Mouse (Mus musculus) gastrocnemius, adult 2 months (tissue): Measurements from ENCODE around the gene Olfr214. TPM values are rescaled to one million over a fixed set of nuclear protein-coding genes. Genes with fewer than 3 reads are reported as not detected.
"Not testable (repeated sequence)": the region's sequence is repeated elsewhere in the genome, so short reads cannot be mapped to it uniquely, and the experiment has no call there.

Experiments
- DNase-seq: peaks from one replicate; pipeline ENCODE4 v3.0.0; 2022
- H3K27ac ChIP-seq: fragments of 200-600 bp; 2 replicates; pipeline ENCODE4 v1.8.1; 2022; ENCODE audit warnings: mild to moderate bottlenecking
- H3K4me3 ChIP-seq: fragments of 200-600 bp; 2 replicates; pipeline ENCODE4 v1.8.1; 2022; ENCODE audit warnings: mild to moderate bottlenecking, moderate library complexity
- CTCF ChIP-seq: fragments of 200-600 bp; IDR thresholded peaks from 2 replicates; pipeline ENCODE4 v1.8.1; 2022; ENCODE audit warnings: antibody characterized with exemption, mild to moderate bottlenecking, moderate library complexity
- intact Hi-C: fragments of 180-260 bp; cut with DNase I; formaldehyde crosslinking; loops from one replicate; pipeline ENCODE4 v1.15.1; 2025
- long read RNA-seq, 2 experiments: library from polyadenylated mRNA; stranded (forward); transcript quantifications; one replicate each; pipeline ENCODE4 v2.0.0; 2021
- total RNA-seq, 2 experiments: library from RNA; stranded (reverse); gene quantifications; 2 replicates each; pipeline ENCODE4 v1.2.3; 2021

Olfr214 gene
- not detected for total RNA-seq
- long read RNA-seq, experiment 1, result 0 reads
- long read RNA-seq, experiment 2, result 0 reads

DNA sequence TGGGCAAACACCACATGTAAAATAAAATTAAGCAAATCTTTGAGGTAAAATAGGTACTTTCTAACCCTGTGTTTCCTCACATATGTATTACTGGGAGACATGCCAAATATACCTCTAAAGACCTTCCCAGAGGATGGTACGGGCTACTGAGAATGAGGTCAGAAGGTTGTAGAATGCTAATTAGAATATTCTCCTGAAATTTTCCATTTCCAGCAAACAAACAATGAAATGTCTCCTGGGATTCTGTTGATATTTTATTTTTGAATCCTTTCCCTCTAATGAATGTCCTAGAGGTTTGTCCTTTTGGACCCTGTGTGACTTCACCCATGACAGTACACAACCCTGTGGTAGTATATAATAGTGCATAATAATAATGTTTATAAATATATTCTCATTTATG, at the start of gene Olfr214:
TSS of gene Olfr214 (plus strand) at position 301 of the 400 bp plus-strand sequence.
- H3K27ac ChIP-seq, result no peak within 1 kb of the TSS
- intact Hi-C loops, result no loop called here
- no peak for TF ChIP-seq CTCF
- DNase-seq, result no peak
- no peak within 1 kb of the TSS for H3K4me3 ChIP-seq

DNA sequence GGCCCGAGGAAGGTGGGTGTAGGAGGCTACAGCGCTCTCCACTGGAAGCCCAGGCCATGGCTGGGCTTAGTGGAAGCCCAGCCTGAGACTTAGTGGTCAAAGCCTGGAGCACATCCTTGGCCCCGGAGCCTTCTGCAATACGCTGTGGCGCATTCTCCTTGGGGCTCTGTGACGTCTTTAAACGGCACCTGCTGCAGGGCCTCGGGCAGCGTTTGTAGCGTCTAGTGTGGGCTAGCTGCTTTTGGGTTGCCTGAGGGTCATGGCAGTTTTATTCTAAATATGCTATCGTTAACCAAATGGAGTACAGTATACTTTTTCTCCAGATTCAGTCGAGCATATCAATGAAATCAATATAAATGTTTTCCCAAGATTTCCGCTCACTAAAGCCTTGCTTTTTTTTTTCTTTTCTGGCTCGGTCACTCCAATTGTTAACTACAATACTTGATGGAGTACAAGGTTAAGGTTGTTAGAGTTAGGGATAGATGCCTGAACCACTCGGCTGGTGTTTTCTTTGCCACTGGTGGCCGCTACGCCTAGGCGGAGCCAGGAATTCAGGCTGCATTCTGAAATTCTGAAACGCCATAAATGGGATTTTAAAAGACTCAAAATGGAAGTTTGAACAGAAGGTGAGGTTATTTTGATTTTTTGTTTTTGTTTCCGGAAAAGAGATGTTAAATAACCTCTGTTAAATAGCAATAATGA, 47.6 kb upstream of the Olfr214 start, which contains the start of gene Olfr212:
TSS of gene Olfr212 (plus strand) at position 215 of the 702 bp plus-strand sequence.
- DNase-seq, intact Hi-C loops, H3K27ac ChIP-seq: not testable (repeated sequence)
- H3K4me3 ChIP-seq, result peak within 1 kb of the TSS; percentile 30; the same call in 1 of the 2 replicates

DNA sequence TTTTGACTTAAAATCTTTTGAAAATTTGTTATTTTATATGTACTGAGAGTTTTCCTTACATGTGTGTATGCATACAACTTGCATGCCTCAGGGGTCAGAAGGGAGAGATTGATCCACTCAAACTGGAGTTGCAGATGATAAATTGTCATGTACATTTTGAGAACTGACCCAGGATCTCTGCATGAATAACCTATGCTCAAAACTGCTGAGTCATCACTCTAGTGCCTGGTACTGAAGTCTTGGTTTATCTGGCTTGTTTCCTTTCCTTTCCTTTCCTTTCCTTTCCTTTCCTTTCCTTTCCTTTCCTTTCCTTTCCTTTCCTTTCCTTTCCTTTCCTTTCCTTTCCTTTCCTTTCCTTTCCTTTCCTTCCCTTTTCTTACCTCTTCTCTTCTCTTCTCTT, 39.2 kb upstream of the Olfr214 start:
- DNase-seq, result no peak
- no peak overlapping the region for H3K27ac ChIP-seq
- intact Hi-C loops, result no loop called here
- no peak overlapping the region for H3K4me3 ChIP-seq
- TF ChIP-seq CTCF, result no peak

DNA sequence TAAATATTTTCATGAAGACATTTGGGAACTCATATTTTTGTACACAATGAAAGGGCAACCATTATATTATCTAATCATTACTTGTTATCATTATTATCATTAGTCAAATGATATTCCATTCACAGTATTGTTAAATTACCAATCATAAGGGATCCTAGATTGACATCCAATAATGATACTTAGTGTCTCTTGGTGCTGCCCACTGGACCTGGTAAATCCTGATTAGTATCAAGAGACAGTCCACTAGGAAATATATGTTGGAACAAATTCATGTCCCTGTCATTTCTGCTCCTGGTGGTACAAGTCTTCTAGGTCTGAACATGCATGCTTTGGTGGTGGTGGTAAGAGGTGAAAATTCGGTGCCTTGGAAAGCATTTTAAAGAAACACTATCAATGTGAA, 15.9 kb upstream of the Olfr214 start, which contains the start of gene Olfr213:
TSS of gene Olfr213 (plus strand) at position 301 of the 400 bp plus-strand sequence.
- TF ChIP-seq CTCF, result no peak

DNA sequence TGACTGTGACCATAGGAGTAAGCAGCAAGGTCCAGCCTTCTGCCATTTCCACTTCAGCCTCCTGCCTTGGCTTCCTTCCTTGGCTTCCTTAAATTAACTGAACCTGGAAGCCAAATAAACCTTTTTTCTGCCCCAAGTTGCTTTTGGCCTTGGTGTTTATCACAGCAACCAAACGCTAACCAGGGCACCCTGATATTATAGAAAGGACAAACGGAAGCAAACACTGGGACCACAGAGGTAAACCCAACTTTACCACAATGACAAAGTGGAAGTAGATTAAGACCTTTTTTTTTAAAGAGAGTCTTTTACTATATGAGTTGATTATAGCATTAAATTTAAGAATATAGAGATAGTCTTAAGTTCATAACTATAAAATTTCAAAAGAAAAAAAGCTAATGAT, 11.5 kb upstream of the Olfr214 start:
- DNase-seq, result no peak
- H3K4me3 ChIP-seq, result no peak overlapping the region
- no peak overlapping the region for H3K27ac ChIP-seq
- no peak for TF ChIP-seq CTCF
- intact Hi-C loops, result no loop called here

More for the DNA sequence above, 15.9 kb upstream of the Olfr214 start, which contains the start of gene Olfr213:
- intact Hi-C loops, result no loop called here
- Histone ChIP-seq H3K27ac (no peak within 1 kb of the TSS), H3K4me3 (no peak within 1 kb of the TSS)
- DNase-seq, result no peak

DNA sequence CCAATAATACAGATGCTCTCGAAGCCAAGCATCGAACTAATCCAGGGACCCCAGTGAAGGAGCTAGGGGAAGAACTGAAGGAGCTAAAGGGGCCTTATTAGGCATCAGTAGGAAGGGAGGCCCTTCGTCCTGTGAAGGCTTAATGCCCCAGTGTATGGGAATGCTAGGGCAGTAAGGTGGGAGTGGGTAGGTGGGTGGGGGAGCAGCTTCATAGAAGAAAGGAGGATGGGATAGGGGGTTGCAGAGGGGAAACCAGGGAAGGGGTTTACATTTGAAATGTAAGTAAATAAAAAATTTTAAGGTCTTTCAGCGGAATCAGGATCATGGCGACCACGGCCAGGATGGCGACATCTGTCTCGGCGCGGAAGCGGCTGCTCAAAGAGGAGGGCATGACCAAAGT, 3.2 kb upstream of the Olfr214 start, which contains the start of gene Gm5580:
TSS of gene Gm5580 (plus strand) at position 301 of the 400 bp plus-strand sequence.
- H3K27ac ChIP-seq, H3K4me3 ChIP-seq, intact Hi-C loops, DNase-seq: not testable (repeated sequence)

DNA sequence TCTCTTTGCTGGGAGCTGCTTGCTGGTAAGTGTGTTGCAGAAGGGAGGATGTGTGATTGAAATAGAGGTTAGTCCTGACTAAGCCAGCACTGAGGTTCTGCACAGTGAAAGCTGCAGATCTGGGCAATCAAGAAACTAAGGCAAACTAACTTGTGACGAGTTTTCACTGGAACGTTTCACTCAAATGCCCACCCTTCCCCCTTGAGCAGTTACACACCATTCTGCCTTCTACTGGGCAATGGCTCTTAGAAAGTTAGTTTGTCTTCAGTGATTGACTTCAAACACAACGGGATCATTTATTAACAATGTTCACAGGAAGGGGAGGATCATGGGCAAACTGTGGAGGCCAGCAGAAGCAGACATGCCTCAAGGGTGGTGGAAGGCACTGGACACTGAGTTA, 917 bp downstream of the Olfr214 start:
- no peak overlapping the region for H3K27ac ChIP-seq
- TF ChIP-seq CTCF, result no peak
- DNase-seq, result no peak
- no peak overlapping the region for H3K4me3 ChIP-seq
- intact Hi-C loops, result no loop called here

DNA sequence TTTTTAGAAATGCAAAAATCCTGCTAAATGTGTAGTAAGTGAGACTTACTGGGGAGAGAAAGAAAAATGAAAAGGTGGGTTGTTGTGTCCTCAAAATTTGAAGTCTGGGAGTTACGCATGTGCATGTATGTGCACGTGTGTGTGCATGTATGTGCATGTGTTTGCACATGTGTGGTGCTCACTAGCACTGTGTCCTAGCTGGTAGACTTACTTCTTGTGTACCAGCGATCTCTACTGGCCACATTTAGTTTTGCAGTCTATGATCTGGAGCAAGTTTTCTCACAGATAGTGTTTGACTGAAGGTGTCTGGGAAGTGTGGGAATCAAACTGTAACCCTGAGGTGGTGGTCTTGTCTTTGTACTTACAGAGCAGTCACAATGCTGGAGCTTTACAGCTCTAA, 15.8 kb downstream of the Olfr214 start:
- peak; percentile 53 for TF ChIP-seq CTCF
- DNase-seq, result no peak
- H3K27ac ChIP-seq, result no peak overlapping the region
- H3K4me3 ChIP-seq, result no peak overlapping the region
- intact Hi-C loops, result no loop called here

DNA sequence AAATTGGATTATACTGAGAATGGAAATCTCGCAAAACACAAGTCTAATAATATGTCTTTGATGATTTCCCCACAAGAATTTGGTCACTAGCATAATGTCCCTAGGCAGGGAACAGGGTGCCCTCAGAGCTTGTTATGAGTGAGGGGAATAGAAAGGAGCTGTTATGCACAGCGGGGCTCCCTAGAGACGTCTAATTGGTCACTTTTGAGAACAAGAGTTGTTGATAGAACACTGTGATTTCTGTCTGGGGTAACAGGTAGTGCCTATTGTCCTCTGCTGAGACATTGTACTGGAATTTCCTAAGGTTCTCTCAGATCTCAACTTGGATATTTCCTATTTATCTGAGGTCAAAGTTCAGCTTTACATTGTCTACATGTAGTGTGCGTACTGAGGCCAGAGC, 30.1 kb downstream of the Olfr214 start, which contains the start of gene Olfr215:
TSS of gene Olfr215 (minus strand) at position 101 of the 400 bp plus-strand sequence.
- Histone ChIP-seq H3K4me3 (no peak within 1 kb of the TSS), H3K27ac (no peak within 1 kb of the TSS)
- TF ChIP-seq CTCF, result no peak
- intact Hi-C loops, result no loop called here
- no peak for DNase-seq

DNA sequence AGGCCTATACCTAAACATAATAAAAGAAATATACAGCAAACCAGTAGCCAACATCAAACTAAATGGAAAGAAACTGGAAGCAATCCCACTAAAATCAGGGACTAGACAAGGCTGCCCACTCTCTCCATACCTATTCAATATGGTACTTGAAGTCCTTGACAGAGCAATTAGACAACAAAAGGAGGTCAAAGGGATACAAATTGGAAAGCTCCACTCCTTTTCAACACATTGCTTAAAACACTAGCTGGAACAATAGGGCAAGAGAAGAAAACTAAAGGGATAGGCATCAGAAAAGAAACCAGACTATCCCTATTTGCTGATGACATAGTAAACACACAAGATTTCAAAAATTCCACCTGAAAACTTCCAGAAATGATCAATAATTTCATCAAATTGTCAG, 46.9 kb downstream of the Olfr214 start:
- H3K27ac ChIP-seq, DNase-seq, H3K4me3 ChIP-seq, intact Hi-C loops: not testable (repeated sequence)

DNA sequence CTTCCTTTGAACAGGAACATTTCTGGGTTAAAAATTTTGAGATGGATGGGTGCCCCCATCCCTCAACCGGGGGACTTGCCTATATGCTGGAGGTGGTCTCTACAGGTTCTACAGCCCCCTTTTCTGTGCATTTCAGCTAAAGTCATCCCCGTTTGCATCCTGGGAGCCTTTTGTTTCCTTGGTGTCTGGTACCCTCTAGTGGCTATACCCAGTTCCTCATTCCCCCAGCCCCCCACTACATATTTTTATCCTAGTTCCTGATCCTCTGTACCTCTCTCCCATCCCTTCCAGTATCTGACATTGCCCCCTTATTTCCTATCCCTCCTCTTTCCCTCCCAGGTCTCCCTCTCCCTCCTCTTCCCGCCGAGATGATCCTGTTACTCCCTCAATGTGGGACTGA, 53.2 kb downstream of the Olfr214 start:
- Histone ChIP-seq H3K4me3 (no peak overlapping the region), H3K27ac (no peak overlapping the region)
- DNase-seq, result no peak
- TF ChIP-seq CTCF, result no peak; the same call in 1 of the 2 replicates
- intact Hi-C loops, result no loop called here

Other genes with a start within 250 kb of the Olfr214 start
- 10 to 100 TPM; 26.8 to 31.1 TPM for gene March8, start 216.2 kb upstream of the Olfr214 start, total RNA-seq
- gene Alox5, start 93.1 kb upstream of the Olfr214 start, total RNA-seq, result 1 to 10 TPM in 1 of 2 experiments, under 1 TPM in 1; 0.82 to 1.0 TPM
- not detected for gene Olfr211, start 65.1 kb upstream of the Olfr214 start, total RNA-seq
- gene Olfr212, start 47.7 kb upstream of the Olfr214 start, total RNA-seq, result under 1 TPM in 1 of 2 experiments, not detected in 1; 0.08 TPM
- not detected for gene Olfr213, start 15.8 kb upstream of the Olfr214 start, total RNA-seq
- under 1 TPM; 0.64 to 0.71 TPM for gene Gm5580, start 3.1 kb upstream of the Olfr214 start, total RNA-seq
- gene Olfr215, start 30.0 kb downstream of the Olfr214 start, total RNA-seq, result not detected
- gene Zfp422, start 74.8 kb downstream of the Olfr214 start, total RNA-seq, result 1 to 10 TPM; 7.7 to 7.9 TPM
- 10 to 100 TPM in 1 of 2 experiments, 1 to 10 TPM in 1; 6.2 to 24.0 TPM for gene Depp1, start 96.4 kb downstream of the Olfr214 start, total RNA-seq
- 1 to 10 TPM; 1.7 to 2.3 TPM for gene Rassf4, start 119.7 kb downstream of the Olfr214 start, total RNA-seq
- under 1 TPM; 0.03 TPM for gene Tmem72, start 162.7 kb downstream of the Olfr214 start, total RNA-seq